ENCODE assay signal across 8 mouse cellular contexts in the genomic region with DNA sequence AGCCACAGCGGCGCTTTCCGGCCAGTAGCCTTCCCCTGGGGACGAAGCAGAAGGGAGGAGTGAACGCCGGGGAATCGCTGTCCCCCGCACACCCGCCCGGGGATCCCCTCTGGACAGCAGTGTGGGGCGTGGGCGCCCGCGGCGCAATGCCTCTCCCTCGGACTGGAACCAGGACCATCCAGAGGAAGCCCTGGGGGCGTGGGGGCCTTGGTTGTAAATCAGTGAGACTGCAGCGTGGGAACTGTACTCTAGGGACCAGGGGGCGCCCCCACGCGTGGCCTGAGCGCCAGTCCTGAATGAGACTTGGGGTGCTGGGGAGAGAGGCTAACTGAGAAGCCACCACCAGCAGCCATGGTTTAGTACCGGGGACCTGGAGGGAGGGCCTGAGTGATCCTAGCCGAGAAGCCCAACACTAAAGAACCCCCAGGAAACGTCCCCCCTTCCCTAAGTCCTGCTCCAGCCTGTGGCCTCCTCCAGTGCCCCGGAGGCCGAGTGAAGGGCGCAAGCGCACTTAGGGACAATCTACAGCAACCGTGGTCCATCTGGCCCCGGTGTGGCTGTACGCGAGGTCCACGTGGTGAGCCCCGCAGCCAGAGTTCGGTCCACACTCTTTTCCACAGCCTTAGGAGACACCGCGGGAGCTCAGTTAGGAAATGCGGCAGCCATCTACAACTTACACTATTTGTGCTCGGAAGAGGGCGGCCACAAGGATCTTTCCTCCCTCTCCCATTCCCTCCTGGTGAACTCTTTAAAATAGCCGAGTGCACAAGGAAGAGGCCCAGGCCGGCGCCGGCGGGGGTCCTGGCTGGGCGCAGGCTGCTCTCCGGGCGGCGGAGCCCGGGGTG. TPM values are rescaled to one million over a fixed set of nuclear protein-coding genes. Genes with fewer than 3 reads are reported as not detected.
DNase-seq lines count a peak whose midpoint lies in the region; ATAC-seq and TF ChIP-seq lines count a peak whose summit lies in the region.

No protein-coding gene starts in this region.

- H3K36me3 ChIP-seq in liver, postnatal 0 days (replicated peaks; ENCODE audit: insufficient read depth, low read length) = no peaks in the 10 kb centered on the region
- H3K36me3 ChIP-seq in neural tube, embryonic 13.5 days = 0 out of 2 replicates have a peak, but pooled peaks cover 5% of the 10 kb centered on the region
- no peaks in the 10 kb centered on the region for H3K36me3 ChIP-seq in thymus, adult 2 months (ENCODE audit: control insufficient read depth, insufficient read depth, low read length)

- H3K4me3 ChIP-seq in cortical plate, adult 2 months (ENCODE audit: insufficient read depth, low read length) = peak overlapping the region; percentile 80
- peak overlapping the region; percentile 83 for H3K4me3 ChIP-seq in liver, postnatal 0 days (ENCODE audit: low read depth, low read length)
- H3K4me3 ChIP-seq in neural tube, embryonic 13.5 days = peak overlapping the region; percentile 95
- peak overlapping the region; percentile 83 for H3K4me3 ChIP-seq in thymus, adult 2 months (ENCODE audit: control insufficient read depth, insufficient read depth, low read length)

- H3K27ac ChIP-seq in cortical plate, adult 2 months (ENCODE audit: insufficient read depth, low read length) = peak overlapping the region; percentile 99
- peak overlapping the region; percentile 94 for H3K27ac ChIP-seq in liver, postnatal 0 days (ENCODE audit: low read depth)
- H3K27ac ChIP-seq in neural tube, embryonic 13.5 days (replicated peaks) = peak overlapping the region; percentile 99
- peak overlapping the region; percentile 80 for H3K27ac ChIP-seq in thymus, adult 2 months (ENCODE audit: control insufficient read depth, insufficient read depth, low read length)

- H3K9me3 ChIP-seq in liver, postnatal 0 days (ENCODE audit: low read length) = no peaks in the 10 kb centered on the region
- H3K9me3 ChIP-seq in neural tube, embryonic 13.5 days = no peaks in the 10 kb centered on the region

- H3K9ac ChIP-seq in liver, postnatal 0 days (replicated peaks) = peak overlapping the region; percentile 83
- peak overlapping the region; percentile 99 for H3K9ac ChIP-seq in neural tube, embryonic 13.5 days

- DNase-seq in ovary, postnatal 10 days (ENCODE audit: low spot score) = peak; percentile 45
- DNase-seq in ovary, adult 18-20 months (ENCODE audit: low spot score) = no peak
- peak; percentile 97 for DNase-seq in heart, adult 11 months
- peak; percentile 63 for DNase-seq in kidney, adult 18-20 months
- peak; percentile 63 for DNase-seq in liver, postnatal 0 days
- peak; percentile 66 for DNase-seq in thymus, adult 2 months

- peak overlapping the region; percentile 99 for H3K4me2 ChIP-seq in liver, postnatal 0 days (ENCODE audit: low read depth, low read length)
- peak overlapping the region; percentile 95 for H3K4me2 ChIP-seq in neural tube, embryonic 13.5 days

- no peak for TF ChIP-seq POLR2A in cortical plate, adult 2 months (IDR thresholded peaks at IDR 0.05; ENCODE audit: extremely low read depth, insufficient read depth, low read length)
- no peak for TF ChIP-seq POLR2A in thymus, adult 2 months (IDR thresholded peaks at IDR 0.05; ENCODE audit: control insufficient read depth, extremely low read depth, insufficient read depth, low read length, poor library complexity)

- H3K4me1 ChIP-seq in cortical plate, adult 2 months (ENCODE audit: control insufficient read depth, insufficient read depth, low read length) = no peaks in the 10 kb centered on the region; the same call in 1 of the 2 replicates
- peaks cover 26% of the 10 kb centered on the region for H3K4me1 ChIP-seq in liver, postnatal 0 days (ENCODE audit: insufficient read depth)
- peaks cover 55% of the 10 kb centered on the region for H3K4me1 ChIP-seq in neural tube, embryonic 13.5 days (replicated peaks)
- peaks cover 13% of the 10 kb centered on the region; the same call in 1 of the 2 replicates for H3K4me1 ChIP-seq in thymus, adult 2 months (replicated peaks; ENCODE audit: control insufficient read depth, insufficient read depth, low read length)

- no peaks in the 10 kb centered on the region for H3K27me3 ChIP-seq in liver, postnatal 0 days (ENCODE audit: insufficient read depth, low read length)
- peaks cover 2% of the 10 kb centered on the region; the same call in 1 of the 2 replicates for H3K27me3 ChIP-seq in neural tube, embryonic 13.5 days
- no peaks in the 10 kb centered on the region for H3K27me3 ChIP-seq in thymus, adult 2 months (ENCODE audit: control insufficient read depth, insufficient read depth, low read length)

- no peak for TF ChIP-seq CTCF in cortical plate, adult 2 months (IDR thresholded peaks at IDR 0.05; ENCODE audit: extremely low read depth, insufficient read depth, low read length)
- TF ChIP-seq CTCF in liver, postnatal 0 days (IDR thresholded peaks at IDR 0.05; ENCODE audit: low read depth) = peak; percentile 4; the same call in 1 of the 2 replicates
- no peak for TF ChIP-seq CTCF in thymus, adult 2 months (IDR thresholded peaks at IDR 0.05; ENCODE audit: borderline replicate concordance, control insufficient read depth, extremely low read depth, insufficient read depth, low read length, poor library complexity)

- no peak for TF ChIP-seq EP300 in liver, postnatal 0 days (IDR thresholded peaks at IDR 0.05; ENCODE audit: low read depth)

- whole genome bisulfite sequencing in liver, postnatal 0 days (ENCODE audit: insufficient replicate concordance) = under 1% methylated on average over 51 of the region's 51 CpGs
- 0% methylated on average over 51 of the region's 51 CpGs for WGBS in neural tube, embryonic 13.5 days
- WGBS in thymus, adult 2 months = under 1% methylated on average over 51 of the region's 51 CpGs

- no peak for ATAC-seq in liver, postnatal 0 days
- no peak for ATAC-seq in neural tube, embryonic 13.5 days (ENCODE audit: low read depth)

RNA-seq across cellular contexts. Expression of a gene that starts 9.4 kb away (rescaled TPM):
- 20.2 and 22.3 TPM in 2 replicates for polyA plus RNA-seq in cortical plate, adult 2 months (2012; rRNA removed)
- 1.8 and 2.5 TPM in 2 replicates for polyA plus RNA-seq in liver, postnatal 0 days (2015; fragmentation: Nextera tagmentation; extraction: Ambion mirVana)
- 19.2 and 22.1 TPM in 2 replicates for polyA plus RNA-seq in neural tube, embryonic 13.5 days (2015; fragmentation: Nextera tagmentation; extraction: Ambion mirVana)
- 27.2 and 30.2 TPM in 2 replicates for polyA plus RNA-seq in thymus, adult 2 months (2012; rRNA removed)
